Mouse (Mus musculus) MEL (cell line): ENCODE data around the gene Piga.

Source experiments
- CTCF ChIP-seq, 3 experiments: IDR thresholded peaks in 2 of 3; conservative IDR thresholded peaks in 1 of 3; 2 replicates each; pipeline ENCODE4 v1.5.1; 2011 to 2012; ENCODE audit warnings: low read length in 3 of 3, low read depth in 2 of 3, mild to moderate bottlenecking in 2 of 3, improper control_type of control experiment in 1 of 3, inconsistent platforms in 1 of 3, mixed read lengths in 1 of 3, moderate library complexity in 1 of 3; ENCODE audit not compliant: control insufficient read depth in 1 of 3, insufficient read depth in 1 of 3, poor library complexity in 1 of 3, severe bottlenecking in 1 of 3
- NELFE ChIP-seq: IDR thresholded peaks from 2 replicates; pipeline ENCODE4 v1.6.1; 2011; ENCODE audit warnings: low read depth, low read length, improper control_type of control experiment
- POLR2A ChIP-seq, 2 experiments: IDR thresholded peaks; 2 replicates each; pipeline ENCODE4 v1.6.1; 2011 to 2012; ENCODE audit warnings: low read length in 2 of 2, mild to moderate bottlenecking in 2 of 2, control low read depth in 1 of 2, improper control_type of control experiment in 1 of 2, low read depth in 1 of 2, moderate library complexity in 1 of 2; ENCODE audit not compliant: control insufficient read depth in 1 of 2, insufficient read depth in 1 of 2, poor library complexity in 1 of 2

DNA sequence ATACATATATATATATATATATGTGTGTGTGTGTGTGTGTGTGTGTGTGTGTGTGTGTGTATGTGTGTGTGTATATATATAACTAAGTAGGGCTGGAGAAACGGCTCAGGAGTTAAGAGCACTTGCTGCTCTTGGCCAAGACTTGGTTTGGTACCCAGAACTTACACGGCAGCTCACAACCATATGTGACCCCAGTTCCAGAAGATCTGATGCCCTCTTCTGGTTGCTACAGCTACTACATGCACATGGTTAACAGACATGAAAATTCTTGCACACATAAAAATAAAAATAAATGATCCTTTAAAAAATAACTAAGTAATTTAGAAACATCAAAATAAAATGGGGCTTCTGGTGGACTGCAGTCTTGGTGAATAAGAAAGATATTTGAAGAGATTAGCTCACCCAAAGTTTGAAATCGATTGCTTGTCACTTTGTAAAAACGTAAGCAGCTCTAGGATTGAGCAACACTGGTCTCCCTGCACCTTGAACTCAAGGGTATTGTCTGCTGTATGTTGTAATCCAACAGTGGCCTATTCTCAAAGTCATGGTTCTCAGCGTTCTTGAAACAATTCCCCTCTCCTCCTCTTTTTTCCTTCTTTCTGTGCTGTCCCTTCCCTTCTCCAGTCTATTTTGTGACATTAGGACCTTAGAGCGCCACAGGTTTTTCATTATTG is 39.8 kb downstream of the Piga start:
- TF ChIP-seq POLR2A (IDR thresholded peaks at IDR 0.05; ENCODE audit: control insufficient read depth in 1 of 2, insufficient read depth in 1 of 2, low read depth in 1 of 2, low read length in 2 of 2, poor library complexity in 1 of 2), result no peak
- no peak for TF ChIP-seq NELFE
- TF ChIP-seq CTCF (IDR thresholded peaks at IDR 0.05 in 2 of 3, conservative IDR thresholded peaks at IDR 0.05 in 1 of 3; ENCODE audit: control insufficient read depth in 1 of 3, insufficient read depth in 1 of 3, low read depth in 2 of 3, low read length in 3 of 3, poor library complexity in 1 of 3, severe bottlenecking in 1 of 3), result peak in 2 of 3 experiments; percentile 17 to 43; a peak in 2 of 6 replicates
